Mouse (Mus musculus): ENCODE data around the gene Clstn2. TPM values are rescaled to one million over a fixed set of nuclear protein-coding genes. Genes with fewer than 3 reads are reported as not detected.

Clstn2 gene
- polyA plus RNA-seq, 1 experiment from 2014 or later: 0.96 TPM

DNA sequence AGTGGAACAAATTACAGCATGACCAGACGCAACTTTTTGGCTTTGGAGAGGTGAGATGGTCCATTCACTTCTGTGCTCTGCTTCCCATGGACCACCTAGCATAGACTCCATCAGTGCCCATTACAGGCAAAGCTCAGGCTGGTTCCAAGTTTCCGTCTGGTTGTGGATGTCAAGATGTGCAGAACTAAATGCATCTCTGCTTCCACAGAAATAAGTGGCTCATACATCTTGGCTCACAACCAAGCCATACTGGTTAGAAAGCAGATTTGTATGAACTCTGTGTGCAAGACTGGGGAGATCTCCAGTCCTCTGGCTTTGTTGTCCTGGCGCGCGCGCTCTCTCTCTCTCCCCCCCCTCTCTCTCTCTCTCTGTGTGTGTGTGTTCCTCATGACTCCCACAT lies 537.9 kb downstream of the Clstn2 start:
- Histone ChIP-seq H3K4me3 (no peak overlapping the region), H3K4me1 (no peaks in the 10 kb centered on the region), H3K9me3 (replicated peaks) (no peaks in the 10 kb centered on the region), H3K27me3 (ENCODE audit: low read depth, poor library complexity, severe bottlenecking) (no peaks in the 10 kb centered on the region), H3K36me3 (no peaks in the 10 kb centered on the region), H3K27ac (replicated peaks) (no peak overlapping the region)
- 97% methylated on average over 6 of the region's 6 CpGs for WGBS
- DNase-seq (ENCODE audit: low spot score): no peak

DNA sequence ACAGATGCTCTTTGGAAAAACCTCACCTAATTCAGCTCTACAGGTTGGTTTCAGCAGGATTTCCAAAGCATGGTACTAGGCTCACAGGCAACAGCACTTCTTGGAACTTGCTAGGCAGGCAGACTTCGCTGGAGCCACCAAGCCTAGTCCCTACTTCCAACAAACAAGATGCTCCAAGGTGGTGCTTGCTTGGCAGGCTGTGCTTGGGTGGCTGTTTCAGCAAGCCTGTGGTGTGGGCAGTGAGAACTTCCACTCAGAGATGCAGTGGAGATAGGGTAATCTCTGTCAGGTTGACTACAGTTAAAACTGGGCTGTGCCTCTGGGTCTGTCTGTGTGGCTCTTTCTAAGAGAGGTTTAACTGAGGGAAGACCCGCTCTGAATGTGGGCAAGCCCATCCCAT lies 541.4 kb downstream of the Clstn2 start:
- Histone ChIP-seq H3K4me3 (no peak overlapping the region), H3K27ac (replicated peaks) (no peak overlapping the region), H3K36me3 (no peaks in the 10 kb centered on the region), H3K27me3 (ENCODE audit: low read depth, poor library complexity, severe bottlenecking) (no peaks in the 10 kb centered on the region), H3K9me3 (replicated peaks) (no peaks in the 10 kb centered on the region), H3K4me1 (no peaks in the 10 kb centered on the region)
- DNase-seq (ENCODE audit: low spot score): no peak
- 84% methylated on average over 2 of the region's 2 CpGs for WGBS

DNA sequence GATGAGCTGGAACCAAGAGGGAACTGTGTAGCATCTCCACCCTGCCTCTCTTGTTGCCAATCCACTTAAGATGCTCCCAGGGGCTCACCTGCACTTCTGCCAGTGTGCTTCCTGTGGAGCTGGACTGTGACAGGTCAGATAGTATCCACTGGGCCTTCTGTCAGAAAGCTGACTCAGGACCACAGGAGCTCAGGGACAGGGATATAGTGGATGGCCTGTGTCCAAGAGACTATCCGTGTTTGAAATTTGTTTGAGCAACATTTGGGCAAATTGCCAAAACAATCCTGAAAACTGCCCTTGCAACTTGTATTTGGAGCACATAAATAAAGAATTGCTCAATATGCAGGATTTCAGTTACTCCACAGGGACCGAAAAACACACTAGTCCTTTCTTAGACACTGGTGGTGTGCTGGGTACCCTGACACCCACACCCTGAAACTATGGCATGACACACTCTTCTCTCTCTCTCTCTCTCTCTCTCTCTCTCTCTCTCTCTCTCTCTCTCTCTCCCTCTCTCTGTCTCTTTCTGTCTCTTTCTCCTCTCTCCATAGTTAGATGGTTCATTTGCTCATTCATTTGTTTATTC lies 542.3 kb downstream of the Clstn2 start:
- 87% methylated on average over 2 of the region's 2 CpGs for WGBS
- no peak overlapping the region for H3K4me3 ChIP-seq
- no peaks in the 10 kb centered on the region for H3K4me1 ChIP-seq
- H3K36me3 ChIP-seq: no peaks in the 10 kb centered on the region
- H3K27me3 ChIP-seq (ENCODE audit: low read depth, poor library complexity, severe bottlenecking): no peaks in the 10 kb centered on the region
- no peak overlapping the region for H3K27ac ChIP-seq (replicated peaks)
- DNase-seq (ENCODE audit: low spot score): no peak
- H3K9me3 ChIP-seq (replicated peaks): no peaks in the 10 kb centered on the region

DNA sequence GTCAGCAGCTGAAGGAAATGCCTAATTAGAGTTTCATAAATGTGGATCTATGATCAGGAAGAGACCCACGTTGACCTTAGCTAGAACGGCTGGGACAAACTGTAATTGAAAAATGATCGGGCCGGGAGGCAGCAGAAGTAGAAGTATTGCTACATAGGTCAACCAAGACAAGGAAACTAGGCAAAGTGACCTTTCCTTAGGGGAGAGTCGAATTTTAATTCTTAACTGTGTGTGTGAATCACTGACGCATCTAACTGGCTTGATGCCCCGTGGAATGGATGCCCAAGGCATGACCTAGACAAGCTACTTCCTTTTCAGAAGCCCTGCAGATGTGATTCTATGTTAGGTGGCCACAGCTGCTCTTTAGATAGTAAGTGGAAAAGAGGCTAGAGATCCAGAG lies 546.2 kb downstream of the Clstn2 start:
- Histone ChIP-seq H3K9me3 (replicated peaks) (no peaks in the 10 kb centered on the region), H3K36me3 (no peaks in the 10 kb centered on the region), H3K27me3 (ENCODE audit: low read depth, poor library complexity, severe bottlenecking) (no peaks in the 10 kb centered on the region), H3K4me1 (peaks cover 3% of the 10 kb centered on the region; the same call in 1 of the 2 replicates), H3K4me3 (no peak overlapping the region), H3K27ac (replicated peaks) (no peak overlapping the region)
- DNase-seq (ENCODE audit: low spot score): no peak
- WGBS: 87% methylated on average over 7 of the region's 7 CpGs

DNA sequence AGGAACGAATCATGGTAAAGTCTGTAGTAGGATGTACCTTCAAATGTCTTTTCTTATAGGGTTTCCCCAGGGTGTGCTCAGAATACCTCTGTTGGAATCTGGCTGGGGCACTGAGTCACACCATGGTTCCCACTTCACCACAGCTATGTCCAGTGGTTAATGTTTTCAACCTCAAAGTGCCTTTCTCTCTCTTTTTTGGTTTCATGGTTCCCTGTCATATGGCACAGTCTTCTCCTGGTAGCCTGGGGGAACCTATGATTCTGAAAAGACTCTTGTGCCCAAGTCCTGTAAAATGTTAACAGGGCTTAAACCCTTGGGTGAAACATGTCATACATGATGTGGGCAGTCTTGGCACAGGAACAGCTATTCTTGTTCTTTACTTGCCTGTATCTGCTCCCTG lies 551.8 kb downstream of the Clstn2 start:
- H3K9me3 ChIP-seq (replicated peaks): no peaks in the 10 kb centered on the region
- H3K4me1 ChIP-seq: peaks cover 13% of the 10 kb centered on the region
- no peak overlapping the region for H3K27ac ChIP-seq (replicated peaks)
- H3K36me3 ChIP-seq: no peaks in the 10 kb centered on the region
- DNase-seq (ENCODE audit: low spot score): no peak
- 73% methylated on average over 1 of the region's 1 CpGs for WGBS
- H3K27me3 ChIP-seq (ENCODE audit: low read depth, poor library complexity, severe bottlenecking): no peaks in the 10 kb centered on the region
- H3K4me3 ChIP-seq: no peak overlapping the region

DNA sequence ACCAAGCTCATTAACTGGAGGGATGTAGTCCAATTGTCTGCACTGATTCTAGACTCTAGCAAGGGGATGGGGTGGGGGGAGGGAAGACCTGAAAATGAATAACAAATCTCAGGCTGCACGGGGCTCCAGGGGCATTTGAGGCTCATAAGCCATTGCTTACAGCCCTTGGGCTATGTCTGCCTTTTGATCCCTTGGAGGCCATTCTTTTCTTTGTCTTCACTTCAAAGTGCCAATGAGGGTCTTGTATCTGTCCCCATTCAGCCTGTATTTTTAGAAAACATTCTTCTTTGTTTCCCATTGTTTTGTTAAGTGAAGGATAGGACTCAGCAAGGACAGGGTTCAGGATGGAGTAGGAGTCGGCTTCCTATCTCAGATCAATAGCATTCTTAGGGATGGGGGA lies 556.0 kb downstream of the Clstn2 start:
- Histone ChIP-seq H3K4me1 (peaks cover 9% of the 10 kb centered on the region), H3K9me3 (replicated peaks) (no peaks in the 10 kb centered on the region), H3K4me3 (no peak overlapping the region), H3K27ac (replicated peaks) (no peak overlapping the region), H3K36me3 (no peaks in the 10 kb centered on the region), H3K27me3 (ENCODE audit: low read depth, poor library complexity, severe bottlenecking) (no peaks in the 10 kb centered on the region)
- 21% methylated on average over 2 of the region's 2 CpGs for WGBS
- no peak for DNase-seq (ENCODE audit: low spot score)

DNA sequence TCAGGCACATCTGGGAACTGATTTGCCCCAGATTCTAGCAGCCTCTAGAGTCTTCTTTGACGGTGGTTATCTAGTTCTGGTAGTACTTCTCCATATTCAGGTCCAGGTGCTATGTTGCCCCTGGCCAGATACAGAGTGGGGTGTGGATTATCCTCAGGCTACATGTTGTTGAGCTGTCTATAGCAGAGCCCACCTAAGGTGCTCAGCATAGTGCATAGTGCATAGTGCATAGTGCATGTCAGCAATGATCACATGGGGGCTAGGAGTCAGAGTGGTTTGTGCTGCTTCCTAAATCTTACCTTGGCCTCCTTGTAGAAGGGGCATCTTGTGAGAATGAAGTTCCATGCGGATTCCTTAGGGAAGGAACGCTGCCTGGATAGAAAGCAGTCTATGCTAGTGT lies 556.5 kb downstream of the Clstn2 start:
- Histone ChIP-seq H3K9me3 (replicated peaks) (no peaks in the 10 kb centered on the region), H3K27me3 (ENCODE audit: low read depth, poor library complexity, severe bottlenecking) (no peaks in the 10 kb centered on the region), H3K36me3 (no peaks in the 10 kb centered on the region), H3K4me1 (peaks cover 9% of the 10 kb centered on the region), H3K4me3 (no peak overlapping the region), H3K27ac (replicated peaks) (no peak overlapping the region)
- WGBS: 80% methylated on average over 3 of the region's 3 CpGs
- DNase-seq (ENCODE audit: low spot score): no peak

DNA sequence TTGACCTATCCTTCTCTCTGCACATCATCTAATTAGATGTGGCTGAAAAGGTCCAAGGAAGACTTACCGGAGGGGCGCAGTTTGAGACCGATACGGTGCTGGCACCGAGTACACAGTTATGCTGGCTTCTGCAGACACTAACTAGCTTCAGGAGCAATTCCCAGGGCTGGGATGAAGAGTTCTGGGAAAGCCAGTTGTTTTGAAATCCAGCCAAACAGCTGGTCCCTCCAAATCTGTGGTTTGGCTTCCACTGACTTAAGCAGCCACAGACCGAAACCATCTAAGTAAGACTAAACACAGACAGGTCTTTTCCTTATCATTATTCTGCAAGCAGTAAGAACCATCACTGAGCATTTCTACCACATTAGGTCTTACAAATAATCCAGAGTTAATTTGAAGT lies 558.1 kb downstream of the Clstn2 start:
- no peaks in the 10 kb centered on the region for H3K27me3 ChIP-seq (ENCODE audit: low read depth, poor library complexity, severe bottlenecking)
- no peak overlapping the region for H3K4me3 ChIP-seq
- 98% methylated on average over 6 of the region's 6 CpGs for WGBS
- H3K27ac ChIP-seq (replicated peaks): no peak overlapping the region
- H3K4me1 ChIP-seq: peaks cover 13% of the 10 kb centered on the region
- no peak for DNase-seq (ENCODE audit: low spot score)
- no peaks in the 10 kb centered on the region for H3K9me3 ChIP-seq (replicated peaks)
- H3K36me3 ChIP-seq: no peaks in the 10 kb centered on the region

DNA sequence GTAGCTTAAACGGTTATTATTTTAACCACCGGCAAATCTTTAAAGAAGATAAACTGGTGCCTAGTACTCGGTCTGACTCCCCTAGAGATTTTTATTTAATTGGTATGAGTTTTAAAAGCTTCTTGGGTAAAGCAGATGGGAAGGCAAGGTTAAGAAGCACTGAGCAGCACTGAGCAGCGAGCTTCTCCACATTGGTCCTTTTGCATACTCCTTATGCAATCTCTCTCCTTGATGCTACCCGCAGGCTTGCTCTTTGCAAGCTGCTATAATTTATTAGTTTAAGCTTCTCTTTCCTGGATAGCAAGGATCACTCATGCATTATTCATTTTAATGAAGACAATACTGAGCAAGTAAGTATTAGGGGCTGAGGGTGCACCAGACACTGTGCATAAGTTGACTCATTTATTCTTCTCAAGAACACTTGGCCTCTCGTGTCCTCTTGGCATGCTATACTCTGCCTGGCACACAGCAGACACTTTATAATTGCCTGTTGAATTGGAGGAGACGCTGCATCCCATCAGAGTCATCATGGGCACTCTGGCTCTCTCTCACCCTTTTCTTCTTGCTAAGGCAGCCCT lies 561.9 kb downstream of the Clstn2 start:
- 91% methylated on average over 7 of the region's 7 CpGs for WGBS
- no peaks in the 10 kb centered on the region for H3K9me3 ChIP-seq (replicated peaks)
- H3K27ac ChIP-seq (replicated peaks): no peak overlapping the region
- H3K4me1 ChIP-seq: 0 out of 2 replicates have a peak, but pooled peaks cover 4% of the 10 kb centered on the region
- H3K4me3 ChIP-seq: no peak overlapping the region
- no peaks in the 10 kb centered on the region for H3K27me3 ChIP-seq (ENCODE audit: low read depth, poor library complexity, severe bottlenecking)
- DNase-seq (ENCODE audit: low spot score): no peak
- no peaks in the 10 kb centered on the region for H3K36me3 ChIP-seq

DNA sequence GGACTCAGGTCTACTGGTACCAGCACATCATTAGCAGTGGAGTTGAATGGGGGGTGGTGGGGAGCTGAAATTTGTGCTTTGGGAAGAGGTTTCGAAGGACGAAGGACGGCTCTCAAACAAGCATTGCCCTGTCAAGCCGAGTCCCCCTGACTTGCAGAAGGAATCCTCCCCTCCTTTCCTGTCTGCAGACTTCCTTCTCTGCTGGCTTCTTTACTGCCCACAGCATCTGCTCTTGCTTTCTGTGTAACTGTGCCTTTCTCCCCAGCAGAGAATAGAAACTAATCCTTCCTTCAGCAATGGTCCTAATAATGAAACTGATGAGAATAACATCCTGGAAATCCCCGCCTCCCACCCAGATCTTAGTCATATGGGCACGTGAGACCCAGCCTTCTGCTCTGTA lies 572.5 kb downstream of the Clstn2 start:
- no peaks in the 10 kb centered on the region for H3K27me3 ChIP-seq (ENCODE audit: low read depth, poor library complexity, severe bottlenecking)
- no peak overlapping the region for H3K27ac ChIP-seq (replicated peaks)
- no peak for DNase-seq (ENCODE audit: low spot score)
- no peaks in the 10 kb centered on the region for H3K36me3 ChIP-seq
- no peaks in the 10 kb centered on the region for H3K9me3 ChIP-seq (replicated peaks)
- H3K4me3 ChIP-seq: no peak overlapping the region
- WGBS: 73% methylated on average over 6 of the region's 6 CpGs
- no peaks in the 10 kb centered on the region for H3K4me1 ChIP-seq

DNA sequence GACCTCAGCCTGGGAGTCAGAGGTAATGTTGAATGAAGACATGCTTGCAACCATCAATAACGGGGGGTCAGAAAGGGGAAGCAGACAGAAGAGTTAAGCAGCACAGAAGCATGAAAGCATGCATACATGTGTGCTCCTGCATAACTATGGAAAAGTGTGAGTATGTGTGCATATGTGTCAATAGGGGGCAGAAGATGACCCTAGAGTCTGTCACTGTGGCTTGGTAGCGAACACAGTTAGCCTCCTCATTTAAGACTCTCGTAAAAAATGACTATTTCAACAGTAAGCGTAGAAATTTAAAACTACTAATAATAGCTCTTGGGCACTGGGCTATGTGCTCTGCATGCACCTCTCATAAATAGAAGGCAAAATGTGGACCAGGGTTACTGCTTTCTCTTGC lies 573.2 kb downstream of the Clstn2 start:
- Histone ChIP-seq H3K27me3 (ENCODE audit: low read depth, poor library complexity, severe bottlenecking) (no peaks in the 10 kb centered on the region), H3K9me3 (replicated peaks) (no peaks in the 10 kb centered on the region), H3K36me3 (no peaks in the 10 kb centered on the region), H3K27ac (replicated peaks) (no peak overlapping the region), H3K4me3 (no peak overlapping the region), H3K4me1 (no peaks in the 10 kb centered on the region)
- 85% methylated on average over 4 of the region's 4 CpGs for whole genome bisulfite sequencing
- no peak for DNase-seq (ENCODE audit: low spot score)

DNA sequence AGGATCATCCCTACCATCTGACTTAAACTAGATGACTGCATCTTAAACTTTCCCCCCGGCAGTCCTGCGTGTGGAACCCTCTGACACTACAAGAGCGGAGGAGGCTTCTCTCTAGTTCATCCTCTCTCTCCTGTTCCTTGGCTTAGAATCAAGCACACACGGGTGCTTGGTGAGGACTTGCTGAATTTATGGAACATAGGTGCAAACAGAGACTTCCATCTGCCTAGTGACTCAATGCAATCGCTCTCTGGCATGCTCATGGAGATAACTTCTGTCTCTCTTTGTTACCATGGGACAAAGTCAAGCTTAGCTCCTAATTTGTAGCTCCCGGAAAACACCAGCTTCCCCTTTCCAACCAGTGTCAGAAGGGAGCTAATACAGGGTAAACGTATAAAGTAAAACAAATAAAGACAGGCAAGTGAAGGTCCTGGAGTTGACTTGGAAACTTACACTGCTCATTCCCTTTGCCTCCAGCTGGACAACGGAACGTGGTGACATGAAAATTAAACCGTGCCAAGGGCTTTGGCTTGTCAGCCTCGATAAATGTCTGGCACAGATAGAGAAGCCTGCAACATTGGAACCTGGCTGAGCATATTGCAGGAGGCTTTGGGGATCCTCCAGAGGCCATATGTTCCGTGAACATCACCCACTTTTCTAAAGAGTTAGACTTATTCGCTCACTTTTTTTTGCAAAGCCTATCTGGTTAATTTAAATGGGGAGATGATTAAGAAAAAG lies 583.5 kb downstream of the Clstn2 start:
- H3K36me3 ChIP-seq: no peaks in the 10 kb centered on the region
- no peak for DNase-seq (ENCODE audit: low spot score)
- WGBS: 88% methylated on average over 13 of the region's 13 CpGs
- no peaks in the 10 kb centered on the region for H3K9me3 ChIP-seq (replicated peaks)
- no peak overlapping the region for H3K27ac ChIP-seq (replicated peaks)
- no peaks in the 10 kb centered on the region for H3K27me3 ChIP-seq (ENCODE audit: low read depth, poor library complexity, severe bottlenecking)
- peaks cover 9% of the 10 kb centered on the region; the same call in 1 of the 2 replicates for H3K4me1 ChIP-seq
- no peak overlapping the region for H3K4me3 ChIP-seq

DNA sequence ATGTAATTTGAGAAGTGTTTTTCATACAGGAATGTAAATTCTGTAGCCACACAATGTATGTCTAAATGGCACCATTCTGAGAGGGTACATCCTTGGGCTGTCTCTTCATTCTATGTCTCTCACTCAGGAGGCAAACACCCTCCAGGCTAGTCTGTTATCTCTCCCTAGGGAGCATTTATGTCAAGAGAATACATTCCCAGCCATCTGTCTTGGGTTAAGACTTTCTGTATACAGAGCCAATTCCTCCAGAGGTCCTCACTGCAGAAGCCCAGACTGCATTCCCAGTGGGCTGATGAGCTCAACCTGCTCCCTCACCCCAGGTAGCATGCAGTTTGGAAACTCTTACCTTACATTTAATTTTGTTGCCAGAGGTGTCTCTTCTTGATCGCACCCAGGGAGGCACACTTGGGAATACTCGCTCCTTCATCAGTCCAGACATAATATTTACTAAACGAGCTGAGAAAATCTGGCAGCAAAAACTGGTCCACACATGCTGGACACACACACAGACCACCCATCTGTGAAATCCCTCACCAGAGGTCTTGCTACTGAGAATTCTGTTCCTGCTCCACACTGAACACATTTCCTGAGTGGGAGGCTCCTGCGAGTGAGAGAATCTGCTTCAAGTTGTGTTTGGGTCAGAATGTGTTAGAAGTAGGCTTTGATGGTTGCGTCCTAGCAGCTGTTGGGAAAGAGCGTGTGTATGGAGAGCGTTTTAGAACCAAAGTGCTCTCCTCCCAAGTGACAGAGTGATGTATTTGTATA lies 592.9 kb downstream of the Clstn2 start:
- WGBS: 89% methylated on average over 7 of the region's 7 CpGs
- Histone ChIP-seq H3K4me3 (no peak overlapping the region), H3K9me3 (replicated peaks) (no peaks in the 10 kb centered on the region), H3K27me3 (ENCODE audit: low read depth, poor library complexity, severe bottlenecking) (no peaks in the 10 kb centered on the region), H3K4me1 (no peaks in the 10 kb centered on the region), H3K27ac (replicated peaks) (no peak overlapping the region), H3K36me3 (no peaks in the 10 kb centered on the region)
- no peak for DNase-seq (ENCODE audit: low spot score)
